Mouse (Mus musculus) liver, embryonic 13.5 days (tissue): ENCODE data around the gene Ppp1r11. TPM values are rescaled to one million over a fixed set of nuclear protein-coding genes. Genes with fewer than 3 reads are reported as not detected.

Source experiments
- ATAC-seq: fragments of 200-750 bp; cut with Nextera tagmentation; 2 replicates; pipeline ENCODE4 v1.8.0; 2017; ENCODE audit warnings: low read depth, mild to moderate bottlenecking, moderate number of reproducible peaks, moderate library complexity
- DNase-seq: peaks from one replicate; pipeline ENCODE4 v3.0.0; 2022
- H3K27ac ChIP-seq: fragments of 300-500 bp; sonication (generic); 2 replicates; pipeline ENCODE4 v1.5.1; 2015; ENCODE audit warnings: moderate library complexity, mild to moderate bottlenecking, inconsistent platforms
- H3K27me3 ChIP-seq: fragments of 300-500 bp; sonication (generic); 2 replicates; pipeline ENCODE4 v1.6.1; 2015; ENCODE audit warnings: mild to moderate bottlenecking, inconsistent platforms
- H3K36me3 ChIP-seq: fragments of 300-500 bp; sonication (generic); 2 replicates; pipeline ENCODE4 v1.6.1; 2015; ENCODE audit warnings: mild to moderate bottlenecking, inconsistent platforms
- H3K4me1 ChIP-seq: fragments of 300-500 bp; sonication (generic); replicated peaks from 2 replicates; pipeline ENCODE4 v1.6.1; 2015; ENCODE audit warnings: inconsistent platforms
- H3K4me2 ChIP-seq: fragments of 300-500 bp; sonication (generic); 2 replicates; pipeline ENCODE4 v1.6.1; 2015; ENCODE audit warnings: inconsistent platforms, mild to moderate bottlenecking, moderate library complexity
- H3K4me3 ChIP-seq: fragments of 300-500 bp; sonication (generic); replicated peaks from 2 replicates; pipeline ENCODE4 v1.5.1; 2015; ENCODE audit warnings: mild to moderate bottlenecking, inconsistent platforms
- H3K9ac ChIP-seq: fragments of 300-500 bp; sonication (generic); 2 replicates; pipeline ENCODE4 v1.6.1; 2015; ENCODE audit warnings: mild to moderate bottlenecking, inconsistent platforms
- H3K9me3 ChIP-seq: fragments of 300-500 bp; sonication (generic); replicated peaks from 2 replicates; pipeline ENCODE4 v1.6.1; 2016; ENCODE audit warnings: inconsistent platforms
- WGBS: fragments of 180-500 bp; shearing (Covaris S2); methylation state at CpG from one replicate; pipeline ENCODE4 v1.1.7; 2015; ENCODE audit not compliant: insufficient replicate concordance; 5-methylcytosine and 5-hydroxymethylcytosine counted together
- polyA plus RNA-seq: library from polyadenylated mRNA; unstranded; fragments of >200 nt; fragmentation: Nextera tagmentation; extraction: Ambion mirVana; gene quantifications from 2 replicates; pipeline ENCODE4 v1.2.1, GENCODE M21; 2015

Gene Ppp1r11
- polyA plus RNA-seq, 1 experiment from 2014 or later: 40.1 TPM

DNA sequence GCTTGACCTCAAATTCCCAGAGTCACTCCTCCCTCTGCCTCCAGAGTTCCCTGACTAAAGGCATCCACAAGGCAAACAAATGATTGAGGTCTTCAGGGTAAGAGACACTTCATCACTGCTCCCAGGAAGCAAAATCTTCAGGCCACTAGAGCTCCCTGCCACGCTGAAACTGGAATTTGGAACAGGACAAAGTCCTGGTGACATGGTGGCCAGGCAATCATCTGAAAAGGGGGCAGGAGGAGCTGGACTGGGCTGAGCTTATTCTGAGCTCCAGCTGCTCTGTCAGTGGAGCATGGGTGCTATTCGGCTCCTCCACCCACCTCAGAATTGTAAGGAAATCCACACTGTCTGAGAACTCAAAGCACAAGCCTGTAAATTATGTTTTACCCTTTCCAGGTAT is 39.5 kb downstream of the Ppp1r11 start:
- 43% methylated on average over 2 of the region's 2 CpGs for WGBS
- H3K4me1 ChIP-seq: no peaks in the 10 kb centered on the region
- ATAC-seq (no peak), DNase-seq (no peak)
- H3K9me3 ChIP-seq: no peaks in the 10 kb centered on the region
- no peaks in the 10 kb centered on the region for H3K36me3 ChIP-seq
- no peak overlapping the region for H3K4me3 ChIP-seq
- no peak overlapping the region for H3K4me2 ChIP-seq
- H3K27me3 ChIP-seq: peaks cover 28% of the 10 kb centered on the region; the same call in 1 of the 2 replicates
- H3K27ac ChIP-seq: no peak overlapping the region
- H3K9ac ChIP-seq: no peak overlapping the region

DNA sequence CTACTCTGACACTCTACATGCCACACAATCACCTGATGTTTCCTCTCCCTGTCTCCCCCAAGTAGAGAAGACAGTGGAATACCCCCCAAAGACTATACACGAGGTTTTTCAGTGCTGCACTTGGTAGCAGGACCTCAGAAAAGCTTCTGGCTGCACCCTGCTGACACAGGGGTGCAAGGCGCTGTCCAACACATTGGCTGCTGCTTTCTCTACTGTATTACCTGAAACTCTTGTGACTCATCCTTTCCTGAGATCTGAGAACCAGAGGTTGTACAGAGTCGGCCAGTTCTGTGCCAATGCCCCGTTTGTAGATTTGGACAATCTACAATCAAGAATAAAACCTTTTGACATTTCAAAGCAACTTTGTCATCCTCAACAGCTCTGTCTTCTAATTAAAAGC is 41.7 kb downstream of the Ppp1r11 start:
- Histone ChIP-seq H3K27ac (no peak overlapping the region), H3K27me3 (peaks cover 20% of the 10 kb centered on the region; the same call in 1 of the 2 replicates)
- WGBS: 47% methylated on average over 4 of the region's 4 CpGs

DNA sequence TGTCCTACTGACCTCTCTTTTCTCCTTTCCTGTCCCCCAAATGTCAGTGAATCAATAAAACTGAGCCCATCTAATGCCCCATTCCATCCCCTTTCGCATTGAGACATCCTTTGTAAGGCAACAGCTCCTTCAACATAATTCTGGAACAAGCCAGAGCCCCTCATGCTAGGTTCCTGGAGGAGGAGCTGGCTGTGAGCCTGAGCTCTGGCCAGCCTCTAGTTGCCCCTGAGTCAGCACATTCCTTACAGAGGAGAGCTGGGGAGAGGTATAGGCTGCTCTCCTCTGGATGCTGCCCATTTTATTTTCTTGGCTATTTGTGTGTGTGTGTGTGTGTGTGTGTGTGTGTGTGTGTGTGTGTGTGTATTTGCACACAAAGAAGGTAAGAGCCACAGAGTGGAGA is 43.3 kb downstream of the Ppp1r11 start:
- peaks cover 20% of the 10 kb centered on the region; the same call in 1 of the 2 replicates for H3K27me3 ChIP-seq
- H3K9ac ChIP-seq: no peak overlapping the region
- WGBS: 41% methylated on average over 1 of the region's 1 CpGs
- no peaks in the 10 kb centered on the region for H3K9me3 ChIP-seq
- no peaks in the 10 kb centered on the region for H3K4me1 ChIP-seq
- no peak for DNase-seq
- no peak overlapping the region for H3K4me3 ChIP-seq
- H3K27ac ChIP-seq: no peak overlapping the region
- no peak for ATAC-seq
- no peak overlapping the region for H3K4me2 ChIP-seq
- no peaks in the 10 kb centered on the region for H3K36me3 ChIP-seq

More for the DNA sequence above, 41.7 kb downstream of the Ppp1r11 start:
- no peak for DNase-seq
- ATAC-seq: no peak
- no peaks in the 10 kb centered on the region for H3K36me3 ChIP-seq
- no peak overlapping the region for H3K9ac ChIP-seq
- no peaks in the 10 kb centered on the region for H3K4me1 ChIP-seq
- no peaks in the 10 kb centered on the region for H3K9me3 ChIP-seq
- H3K4me3 ChIP-seq: no peak overlapping the region
- H3K4me2 ChIP-seq: no peak overlapping the region

DNA sequence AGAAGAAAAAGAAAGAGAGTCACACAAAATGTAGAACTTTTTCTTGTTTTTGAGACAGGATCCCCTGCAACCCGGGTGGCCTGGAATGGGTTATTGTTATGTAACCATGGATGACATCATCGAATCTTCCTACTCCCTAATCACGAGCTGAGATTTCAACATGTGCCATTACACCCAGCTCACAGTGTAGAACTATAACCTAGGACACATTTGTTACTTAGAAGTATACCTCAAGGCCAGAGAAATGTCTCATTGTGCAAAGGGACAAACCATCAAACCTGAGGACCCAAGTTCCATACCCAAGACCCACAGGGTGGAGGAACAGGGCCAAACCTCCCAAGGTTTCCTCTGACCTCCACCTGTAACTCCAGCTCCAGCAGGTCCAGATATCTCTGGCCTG is 47.9 kb downstream of the Ppp1r11 start:
- Histone ChIP-seq H3K27ac (no peak overlapping the region), H3K36me3 (no peaks in the 10 kb centered on the region), H3K4me3 (no peak overlapping the region), H3K9ac (no peak overlapping the region), H3K4me2 (no peak overlapping the region), H3K4me1 (no peaks in the 10 kb centered on the region), H3K9me3 (no peaks in the 10 kb centered on the region), H3K27me3 (peaks cover 23% of the 10 kb centered on the region; the same call in 1 of the 2 replicates)
- DNase-seq: no peak
- ATAC-seq: no peak
- WGBS: 38% methylated on average over 3 of the region's 3 CpGs

DNA sequence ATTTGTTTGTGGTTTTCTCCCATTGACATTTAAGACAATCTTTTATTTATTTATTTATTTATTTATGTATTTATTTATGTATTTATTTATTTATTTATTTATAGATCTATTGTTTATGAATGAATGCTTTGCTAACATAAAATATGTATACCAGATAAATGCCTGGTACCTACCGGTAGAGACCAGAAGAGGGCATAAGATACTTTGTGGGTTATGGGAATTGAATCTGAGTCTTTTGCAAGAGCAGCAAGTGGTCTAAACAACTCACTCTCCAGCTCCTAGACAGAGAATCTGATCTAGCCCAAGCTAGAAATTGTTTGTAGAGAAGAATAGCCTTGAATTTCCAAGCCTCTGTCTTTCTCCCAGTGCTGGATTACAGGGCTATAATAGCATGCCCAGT is 50.9 kb downstream of the Ppp1r11 start:
- no peak for DNase-seq
- no peak overlapping the region for H3K4me2 ChIP-seq
- 34% methylated on average over 1 of the region's 1 CpGs for WGBS
- H3K9ac ChIP-seq: no peak overlapping the region
- no peaks in the 10 kb centered on the region for H3K4me1 ChIP-seq
- no peak for ATAC-seq
- H3K9me3 ChIP-seq: no peaks in the 10 kb centered on the region
- H3K27me3 ChIP-seq: peaks cover 30% of the 10 kb centered on the region; the same call in 1 of the 2 replicates
- no peak overlapping the region for H3K4me3 ChIP-seq
- no peak overlapping the region for H3K27ac ChIP-seq
- no peaks in the 10 kb centered on the region for H3K36me3 ChIP-seq

DNA sequence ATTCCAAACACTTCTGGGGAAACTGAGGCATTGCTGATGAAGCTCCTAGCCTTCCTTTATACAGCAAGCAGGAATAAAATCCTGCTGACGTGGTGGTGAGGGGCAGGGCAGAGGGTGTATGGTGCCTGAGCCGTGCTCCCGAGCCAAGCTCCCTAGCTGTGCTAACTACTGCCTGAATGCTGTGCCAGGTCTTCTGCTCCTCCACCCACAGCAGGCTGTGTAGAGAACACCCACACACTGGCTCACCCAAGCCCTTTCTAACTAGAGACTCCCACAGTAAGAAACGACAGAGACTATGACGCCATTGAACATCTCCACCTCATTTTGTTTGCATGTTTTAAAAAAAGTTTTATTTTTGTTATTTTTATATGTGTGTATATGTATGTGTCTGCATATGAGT is 51.5 kb downstream of the Ppp1r11 start:
- H3K36me3 ChIP-seq: no peaks in the 10 kb centered on the region
- no peak overlapping the region for H3K4me2 ChIP-seq
- H3K4me1 ChIP-seq: no peaks in the 10 kb centered on the region
- no peak overlapping the region for H3K4me3 ChIP-seq
- DNase-seq (no peak), ATAC-seq (no peak)
- no peak overlapping the region for H3K9ac ChIP-seq
- H3K9me3 ChIP-seq: no peaks in the 10 kb centered on the region
- 65% methylated on average over 5 of the region's 5 CpGs for WGBS
- H3K27ac ChIP-seq: no peak overlapping the region
- peaks cover 31% of the 10 kb centered on the region for H3K27me3 ChIP-seq

DNA sequence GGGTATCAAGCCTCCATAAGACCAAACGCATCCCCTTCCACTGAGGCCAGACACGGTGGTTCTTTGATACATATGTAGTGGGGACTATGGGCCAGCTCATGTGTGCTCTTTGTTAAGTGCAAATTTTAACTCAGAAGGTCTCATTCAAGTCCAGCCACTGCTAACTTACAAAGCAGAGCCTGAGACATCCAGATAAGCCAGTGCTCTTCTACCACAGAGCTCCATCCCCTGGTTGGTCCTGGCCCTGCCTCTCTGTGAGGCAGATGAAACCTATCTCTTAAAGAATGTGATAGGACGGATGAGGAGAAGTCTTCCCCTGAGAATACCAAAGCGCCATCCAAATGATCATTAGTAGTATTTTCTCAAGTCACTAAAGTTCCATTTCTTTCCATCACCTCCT is 52.2 kb downstream of the Ppp1r11 start:
- H3K27ac ChIP-seq: no peak overlapping the region
- H3K36me3 ChIP-seq: no peaks in the 10 kb centered on the region
- DNase-seq (no peak), ATAC-seq (no peak)
- H3K4me1 ChIP-seq: no peaks in the 10 kb centered on the region
- H3K9me3 ChIP-seq: no peaks in the 10 kb centered on the region
- WGBS: 45% methylated on average over 4 of the region's 4 CpGs
- H3K4me2 ChIP-seq: no peak overlapping the region
- H3K4me3 ChIP-seq: no peak overlapping the region
- peaks cover 36% of the 10 kb centered on the region for H3K27me3 ChIP-seq
- H3K9ac ChIP-seq: no peak overlapping the region

Other genes with a start within 250 kb of the Ppp1r11 start
- gene H2-M10.5, start 178.8 kb downstream of the Ppp1r11 start, polyA plus RNA-seq: not detected in 2 replicates
- gene H2-M10.6, start 139.6 kb downstream of the Ppp1r11 start, polyA plus RNA-seq: not detected in 2 replicates
- 12.1 and 12.4 TPM in 2 replicates for gene Trim26, start 114.6 kb downstream of the Ppp1r11 start, polyA plus RNA-seq
- 0.22 and 0.34 TPM in 2 replicates for gene Trim15, start 84.5 kb downstream of the Ppp1r11 start, polyA plus RNA-seq
- gene Trim10, start 82.2 kb downstream of the Ppp1r11 start, polyA plus RNA-seq: 286 and 323 TPM in 2 replicates
- 0.17 TPM in 1 of 2 replicates, not detected in the other for gene Trim40, start 61.6 kb downstream of the Ppp1r11 start, polyA plus RNA-seq
- 0.09 TPM in 1 of 2 replicates, not detected in the other for gene Trim31, start 53.6 kb downstream of the Ppp1r11 start, polyA plus RNA-seq
- gene Rnf39, start 8.8 kb downstream of the Ppp1r11 start, polyA plus RNA-seq: not detected in 2 replicates
- 31.7 and 31.8 TPM in 2 replicates for gene Znrd1, start 6.8 kb upstream of the Ppp1r11 start, polyA plus RNA-seq
- gene Znrd1as, start 6.9 kb upstream of the Ppp1r11 start, polyA plus RNA-seq: 3.5 and 4.8 TPM in 2 replicates
- gene 2410137M14Rik, start 29.5 kb upstream of the Ppp1r11 start, polyA plus RNA-seq: not detected in 2 replicates
- gene H2-M5, start 37.8 kb upstream of the Ppp1r11 start, polyA plus RNA-seq: not detected in 2 replicates
- 4.6 TPM in 2 replicates for gene Zfp57, start 49.4 kb upstream of the Ppp1r11 start, polyA plus RNA-seq
- not detected in 2 replicates for gene Mog, start 71.7 kb upstream of the Ppp1r11 start, polyA plus RNA-seq
- 0.43 and 0.51 TPM in 2 replicates for gene Gabbr1, start 94.2 kb upstream of the Ppp1r11 start, polyA plus RNA-seq
- not detected in 2 replicates for gene Olfr90, start 136.8 kb upstream of the Ppp1r11 start, polyA plus RNA-seq
- not detected in 2 replicates for gene Olfr91, start 146.5 kb upstream of the Ppp1r11 start, polyA plus RNA-seq
- gene Olfr92, start 168.3 kb upstream of the Ppp1r11 start, polyA plus RNA-seq: not detected in 2 replicates
- gene Olfr93, start 209.8 kb upstream of the Ppp1r11 start, polyA plus RNA-seq: not detected in 2 replicates
- not detected in 2 replicates for gene Ubd, start 242.2 kb upstream of the Ppp1r11 start, polyA plus RNA-seq
- not detected in 2 replicates for gene Olfr94, start 249.3 kb upstream of the Ppp1r11 start, polyA plus RNA-seq